Mouse (Mus musculus): ENCODE results near the gene 1700029J07Rik. TPM values are rescaled to one million over a fixed set of nuclear protein-coding genes. Genes with fewer than 3 reads are reported as not detected.

The 1700029J07Rik gene
- polyA plus RNA-seq, 1 experiment, result not detected

DNA sequence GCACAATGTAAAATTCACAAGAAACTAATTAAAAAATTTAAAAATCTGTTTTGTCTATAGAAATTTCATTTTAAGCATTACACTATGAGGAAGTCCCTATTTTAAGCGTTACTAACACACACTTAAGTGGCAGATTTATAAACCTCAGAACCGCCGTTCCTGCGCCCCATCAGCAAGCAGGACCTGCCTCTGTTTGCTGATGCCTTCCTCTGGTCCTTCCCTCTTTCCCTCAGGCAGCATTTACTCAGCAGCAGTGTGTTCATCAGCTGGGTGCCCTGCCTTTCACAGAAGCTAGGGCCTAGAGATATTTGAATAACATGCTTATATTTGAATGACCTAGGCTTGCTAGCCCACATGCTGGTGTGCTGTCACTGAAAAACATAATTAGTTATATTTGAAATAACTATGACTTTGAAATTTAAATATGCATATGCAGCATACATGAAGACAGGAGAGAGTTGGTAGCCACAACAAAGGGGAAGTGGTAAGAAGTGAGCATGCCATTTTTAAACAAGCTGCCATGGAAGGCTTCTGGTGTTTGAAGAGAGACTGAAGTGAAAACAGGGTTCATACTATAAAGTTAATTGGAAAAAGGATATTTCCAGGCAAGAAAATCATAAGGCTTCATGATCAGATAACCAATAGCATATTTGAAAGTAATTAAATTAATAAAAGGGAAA, 15.7 kb upstream of the 1700029J07Rik start:
- no peak for TF ChIP-seq GATA1 (IDR thresholded peaks at IDR 0.05; ENCODE audit: low read length)

DNA sequence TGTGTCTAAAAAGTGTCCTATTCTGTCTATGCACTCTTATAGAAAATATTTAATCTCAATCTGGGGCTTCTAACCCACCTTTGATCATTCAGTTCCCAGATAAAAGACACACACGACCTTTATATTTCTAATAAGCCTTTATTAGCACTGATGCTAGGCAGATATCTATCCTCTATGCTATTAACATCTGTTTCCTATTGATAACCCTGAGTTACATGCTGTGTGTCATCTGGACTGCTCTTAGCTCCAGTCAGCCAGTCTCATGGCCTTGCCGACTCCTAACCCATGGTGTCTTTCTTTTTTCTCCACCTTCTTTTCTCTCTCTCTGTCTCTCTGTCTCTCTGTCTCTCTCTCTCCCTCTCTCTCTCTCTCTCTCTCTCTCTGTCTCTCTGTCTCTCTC, 13.1 kb upstream of the 1700029J07Rik start:
- TF ChIP-seq GATA1 (IDR thresholded peaks at IDR 0.05; ENCODE audit: low read length), result peak; percentile 55

DNA sequence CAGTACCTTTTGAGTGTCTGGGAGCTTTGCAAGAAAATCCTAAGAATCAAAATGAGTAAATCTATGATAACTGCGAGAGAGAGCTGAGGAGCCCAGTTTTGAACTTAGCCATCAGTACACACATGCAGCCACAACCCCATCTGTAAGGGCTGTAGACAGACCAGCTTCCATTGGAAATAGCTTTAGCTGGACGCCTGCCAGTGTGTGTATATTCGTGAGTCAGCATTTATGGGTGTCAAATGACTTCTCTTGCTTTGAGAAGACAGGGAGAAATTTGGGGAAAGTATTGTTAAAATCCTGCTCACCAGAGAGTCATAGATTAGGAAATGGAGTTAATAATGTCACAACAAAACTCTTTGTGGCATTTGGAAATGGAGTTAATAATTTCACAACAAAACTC, 11.6 kb upstream of the 1700029J07Rik start:
- no peak for TF ChIP-seq GATA1 (IDR thresholded peaks at IDR 0.05; ENCODE audit: low read length)

DNA sequence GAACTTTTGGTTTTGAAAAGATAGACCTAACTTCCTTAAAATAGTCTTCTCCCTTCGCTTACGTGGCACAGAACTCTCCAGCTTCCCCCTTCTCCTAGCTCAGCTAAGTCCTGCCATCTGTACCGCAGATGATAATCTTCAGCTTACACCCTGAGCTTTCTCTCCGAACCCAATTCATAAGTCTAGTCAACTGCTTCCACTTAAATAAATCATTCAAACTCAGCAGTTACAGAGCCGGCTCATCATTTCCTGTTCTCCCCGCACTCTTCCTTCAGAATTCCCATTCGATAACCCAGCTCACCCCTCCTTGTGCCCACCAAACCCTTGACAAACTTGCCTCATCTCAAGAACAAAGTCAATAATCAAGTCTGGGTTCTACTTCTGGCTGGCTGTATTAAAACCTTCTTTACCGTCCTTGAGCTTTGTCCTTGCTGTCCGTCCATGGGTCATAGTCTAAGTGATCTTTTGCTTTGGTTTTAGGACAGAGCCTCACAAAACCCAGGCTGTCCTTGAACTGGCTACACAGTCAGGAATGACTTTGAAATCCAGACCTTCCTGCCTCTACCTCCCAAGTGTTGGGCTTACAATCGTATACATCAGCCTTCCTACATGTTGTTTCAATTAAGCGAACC, 901 bp upstream of the 1700029J07Rik start:
- TF ChIP-seq GATA1 (IDR thresholded peaks at IDR 0.05; ENCODE audit: low read length), result no peak

DNA sequence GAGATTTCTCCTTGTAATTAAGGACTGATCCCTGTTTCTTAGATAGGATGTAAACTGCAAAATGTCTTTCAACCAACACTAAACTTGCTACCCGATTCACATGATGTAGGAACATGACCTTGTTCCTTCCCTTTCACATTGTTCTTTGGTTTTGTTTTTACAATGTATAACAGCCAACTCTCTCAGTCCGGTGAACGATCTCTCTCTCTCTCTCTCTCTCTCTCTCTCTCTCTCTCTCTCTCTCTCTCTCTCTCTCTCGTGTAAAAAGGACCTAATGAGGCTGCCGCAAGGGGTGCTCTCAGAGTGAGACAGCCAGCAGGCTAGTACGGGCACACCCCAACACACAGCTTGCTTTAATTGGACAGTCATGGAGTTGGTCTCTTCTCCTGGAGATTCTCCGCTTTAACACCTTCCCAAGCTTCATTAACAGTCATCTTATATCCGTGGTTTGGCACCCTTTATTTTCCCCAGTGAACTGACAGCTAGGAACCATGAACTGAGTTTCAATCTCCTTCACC, 1.0 kb downstream of the 1700029J07Rik start:
- TF ChIP-seq GATA1 (IDR thresholded peaks at IDR 0.05; ENCODE audit: low read length), result no peak

DNA sequence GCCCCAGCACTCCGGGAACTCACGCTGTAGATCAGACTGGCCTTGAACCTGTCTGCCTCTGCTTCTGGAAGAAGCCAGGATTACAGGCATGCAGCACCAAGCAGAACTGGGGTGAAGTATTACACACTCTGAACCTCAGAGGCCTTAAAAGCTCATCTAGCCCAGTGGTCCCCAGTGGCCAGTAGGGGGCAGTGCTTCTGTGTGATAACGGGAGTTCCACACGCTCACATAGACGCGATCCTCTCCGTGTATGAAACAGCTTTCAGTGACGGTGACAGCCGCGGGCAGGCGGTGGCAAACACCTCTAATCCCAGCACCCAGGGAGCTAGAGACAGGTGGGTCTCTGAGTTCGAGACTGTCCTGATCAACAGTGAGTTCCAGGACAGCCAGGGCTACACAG, 4.2 kb downstream of the 1700029J07Rik start:
- no peak for TF ChIP-seq GATA1 (IDR thresholded peaks at IDR 0.05; ENCODE audit: low read length)

DNA sequence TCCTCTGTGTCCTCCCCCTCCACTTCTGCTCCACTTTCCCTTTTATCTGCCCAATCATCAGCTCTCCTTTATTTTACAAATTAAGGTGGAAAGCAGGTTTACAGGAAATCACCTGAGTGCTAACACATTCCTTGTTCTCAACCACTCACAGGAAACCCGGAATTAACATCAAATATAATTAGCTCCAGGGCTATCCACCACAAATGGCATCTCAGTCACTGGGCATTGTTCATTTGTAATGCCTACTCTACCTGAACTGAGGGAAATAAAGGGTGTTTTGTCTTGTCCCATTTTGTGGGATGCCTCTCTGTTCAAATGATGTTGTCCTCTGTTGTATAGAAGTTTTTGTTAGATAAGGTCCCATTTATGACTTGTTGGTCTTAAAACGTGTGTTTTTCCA, 24.4 kb downstream of the 1700029J07Rik start:
- TF ChIP-seq GATA1 (IDR thresholded peaks at IDR 0.05; ENCODE audit: low read length), result no peak

DNA sequence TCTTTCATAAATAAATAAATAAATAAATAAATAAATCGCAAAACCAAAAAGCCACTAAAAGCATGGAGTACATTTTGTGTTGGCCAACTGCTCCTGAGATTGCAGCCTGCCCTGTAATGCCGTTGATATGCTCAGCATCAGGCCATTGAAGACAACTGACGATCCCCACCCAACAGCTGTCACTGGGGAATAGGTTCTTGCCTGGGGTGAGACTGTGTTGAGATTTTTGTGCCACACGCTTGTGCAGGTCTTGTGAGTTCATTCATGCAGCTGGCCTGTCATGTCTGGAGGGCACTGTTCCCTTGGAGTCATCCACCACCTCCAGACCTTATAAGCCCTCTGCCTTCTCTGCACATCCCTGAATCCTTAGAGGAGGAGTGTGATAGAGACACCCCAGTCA, 28.8 kb downstream of the 1700029J07Rik start:
- TF ChIP-seq GATA1 (IDR thresholded peaks at IDR 0.05; ENCODE audit: low read length), result no peak

DNA sequence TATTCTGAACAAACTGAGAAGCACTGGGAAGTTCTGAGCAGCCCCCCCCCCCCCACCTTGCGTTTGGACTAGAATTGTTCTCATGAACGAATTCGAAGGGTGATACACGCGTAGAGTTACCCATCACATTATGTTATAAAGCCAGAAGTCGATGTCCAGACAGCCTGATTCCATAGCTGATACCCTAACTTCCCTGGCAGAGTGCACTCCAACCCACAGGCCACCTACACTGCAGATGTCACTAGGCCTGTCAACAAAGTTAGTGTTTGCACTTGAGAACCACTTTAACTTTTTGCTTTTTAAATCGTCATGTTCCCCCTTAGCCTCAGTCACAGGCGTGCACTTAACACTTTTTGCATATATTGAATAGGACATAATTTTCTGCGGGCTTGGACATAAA, 38.1 kb downstream of the 1700029J07Rik start:
- no peak for TF ChIP-seq GATA1 (IDR thresholded peaks at IDR 0.05; ENCODE audit: low read length)

DNA sequence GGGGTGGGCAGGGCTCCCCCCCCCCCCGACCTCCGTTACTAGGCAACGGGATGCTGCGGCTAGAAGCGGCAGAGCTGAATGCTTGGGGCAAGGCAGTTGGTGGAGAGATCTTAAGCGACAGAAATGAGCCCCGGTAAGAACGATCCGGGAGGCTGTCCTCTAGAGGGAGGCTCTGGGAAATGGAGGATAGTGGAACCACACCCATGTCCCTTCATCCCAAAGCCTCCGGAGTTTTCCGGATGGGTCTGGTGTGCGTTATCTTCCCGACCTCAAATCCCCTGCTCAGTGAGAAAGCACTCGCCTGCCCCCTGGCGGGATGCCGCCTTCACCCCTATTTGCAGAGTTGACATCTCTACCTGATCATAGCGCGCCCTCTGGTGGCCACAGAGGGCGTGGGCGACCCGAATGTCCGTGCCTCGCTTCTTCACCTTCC, 40.5 kb downstream of the 1700029J07Rik start, which contains the start of gene Ccdc110:
Gene Ccdc110, plus strand, starts transcription at position 38 of the 433 bp plus-strand sequence.
- no peak for TF ChIP-seq GATA1 (IDR thresholded peaks at IDR 0.05; ENCODE audit: low read length)

DNA sequence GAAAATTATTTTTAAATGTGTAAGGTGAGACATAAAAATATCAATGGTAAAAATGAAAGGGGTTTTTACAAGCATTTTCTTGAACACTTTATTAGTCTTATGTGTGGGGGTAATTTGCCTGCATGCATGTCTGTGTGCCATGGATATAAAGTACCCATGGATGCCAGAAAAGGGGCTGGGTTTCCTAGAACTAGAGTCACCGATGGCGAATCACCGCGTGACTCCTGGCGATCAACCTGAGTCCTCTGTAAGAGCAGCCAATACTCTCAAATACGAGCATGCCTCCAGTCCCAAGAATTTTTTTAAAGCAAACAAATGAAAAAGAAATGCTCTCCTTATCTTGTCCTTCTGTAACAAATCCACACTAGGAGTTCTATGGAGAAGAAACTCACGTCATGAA, 52.9 kb downstream of the 1700029J07Rik start:
- TF ChIP-seq GATA1 (IDR thresholded peaks at IDR 0.05; ENCODE audit: low read length), result no peak

DNA sequence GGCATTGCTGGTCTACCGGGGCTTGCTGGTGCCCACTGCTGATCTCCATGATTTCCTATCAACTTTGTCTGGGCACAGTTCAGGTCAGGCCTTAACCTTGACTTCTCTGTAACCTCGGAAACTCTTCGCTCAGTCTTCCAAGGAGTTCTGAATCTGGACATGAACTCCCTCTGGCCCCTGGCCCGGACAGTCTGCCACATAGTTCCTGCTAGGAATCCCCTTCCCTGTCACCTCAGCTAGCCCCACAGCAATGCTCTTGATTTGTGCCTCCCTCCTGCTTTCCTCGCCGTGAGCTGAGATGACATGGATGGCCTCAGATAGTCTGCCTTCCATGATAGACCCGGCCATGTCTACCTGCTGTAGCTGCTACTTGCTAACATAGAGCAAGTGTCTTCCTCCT, 54.7 kb downstream of the 1700029J07Rik start:
- TF ChIP-seq GATA1 (IDR thresholded peaks at IDR 0.05; ENCODE audit: low read length), result no peak

DNA sequence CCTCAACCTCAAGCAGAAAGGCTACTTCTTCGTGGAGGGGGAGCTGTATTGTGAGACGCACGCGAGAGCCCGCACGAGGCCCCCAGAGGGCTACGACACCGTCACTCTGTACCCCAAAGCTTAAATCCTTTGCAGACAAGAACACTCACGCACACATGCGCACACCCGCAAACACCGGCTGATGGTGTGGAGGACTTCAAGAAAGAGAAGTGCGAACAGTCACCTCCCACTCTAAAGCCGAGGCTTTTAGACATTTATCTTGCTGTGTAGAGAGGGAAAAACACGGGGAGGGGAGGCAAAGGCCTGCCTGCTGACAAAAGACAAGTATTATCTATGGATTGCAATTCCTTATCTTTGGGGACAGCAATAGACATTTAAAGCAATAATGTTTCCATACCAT, 56.2 kb downstream of the 1700029J07Rik start:
- TF ChIP-seq GATA1 (IDR thresholded peaks at IDR 0.05; ENCODE audit: low read length), result no peak

DNA sequence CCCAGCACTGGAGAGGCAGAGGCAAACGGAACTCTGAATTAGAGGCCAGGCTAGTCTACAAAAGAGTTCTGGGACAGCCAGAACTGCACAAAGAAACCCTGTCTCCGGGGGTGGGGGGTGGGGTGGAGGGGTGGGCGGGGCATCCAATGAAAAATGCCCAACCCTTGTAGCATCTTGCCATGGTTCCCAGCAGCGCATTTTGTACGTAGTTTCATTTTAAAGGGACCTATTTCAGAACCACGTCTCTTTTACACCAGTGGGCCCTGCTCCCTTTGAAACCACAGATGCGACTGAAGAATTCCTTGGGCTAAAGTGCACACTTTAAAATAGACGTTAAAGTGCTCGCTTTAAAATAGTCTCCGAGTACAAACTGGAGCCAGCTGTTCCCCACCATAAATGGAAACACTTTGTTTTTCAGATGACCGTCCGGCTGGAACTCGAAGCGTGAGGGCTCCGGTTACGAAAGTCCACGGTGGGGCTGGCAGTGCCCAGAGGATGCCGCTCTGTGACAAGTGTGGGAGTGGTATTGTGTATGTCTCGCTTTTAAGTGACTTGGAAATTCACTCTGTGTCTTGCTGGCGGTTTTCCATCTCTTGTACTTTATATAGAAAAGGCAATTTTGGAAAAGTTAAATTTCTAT, 57.9 kb downstream of the 1700029J07Rik start:
- TF ChIP-seq GATA1 (IDR thresholded peaks at IDR 0.05; ENCODE audit: low read length), result no peak

DNA sequence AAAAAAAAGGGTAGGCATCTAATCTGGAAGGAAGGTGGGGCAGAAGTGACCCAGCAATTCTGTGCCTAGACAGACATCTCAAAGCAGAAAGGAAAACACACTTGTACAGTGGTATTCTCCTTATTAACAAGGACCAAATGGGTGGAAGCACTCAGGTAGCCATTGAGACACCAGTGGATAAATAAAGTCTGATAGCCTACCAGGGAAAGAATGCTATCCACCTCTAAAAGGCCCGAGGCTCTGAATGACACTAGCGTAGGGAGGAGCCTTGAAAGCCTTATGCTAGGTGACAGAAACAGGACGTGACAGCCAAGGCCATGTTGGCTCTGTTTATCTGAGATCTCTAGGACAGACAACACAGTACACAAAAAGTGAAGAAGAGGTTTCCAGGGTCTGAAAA, 58.6 kb downstream of the 1700029J07Rik start:
- TF ChIP-seq GATA1 (IDR thresholded peaks at IDR 0.05; ENCODE audit: low read length), result no peak

DNA sequence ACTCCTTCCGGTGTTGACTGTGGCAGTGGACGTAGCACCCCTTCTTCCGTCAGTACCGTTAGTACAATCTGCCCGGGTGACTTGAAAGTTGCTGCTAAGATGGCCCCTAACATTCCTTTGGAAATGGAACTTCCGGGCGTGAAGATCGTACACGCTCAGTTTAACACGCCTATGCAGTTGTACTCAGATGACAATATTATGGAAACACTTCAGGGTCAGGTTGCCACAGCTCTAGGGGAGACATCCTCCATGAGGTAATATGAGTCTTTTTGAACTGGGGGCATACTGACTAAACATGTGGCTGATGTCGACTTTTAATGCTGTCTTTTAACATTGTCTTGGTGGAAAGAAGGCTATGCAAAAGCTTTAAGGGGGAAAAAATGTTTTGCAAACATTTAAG, 61.3 kb downstream of the 1700029J07Rik start:
- TF ChIP-seq GATA1 (IDR thresholded peaks at IDR 0.05; ENCODE audit: low read length), result no peak

Measured in G1E-ER4 (cell line).